Mouse (Mus musculus): ENCODE results near the gene Grik3. TPM values are rescaled to one million over a fixed set of nuclear protein-coding genes. Genes with fewer than 3 reads are reported as not detected.

The Grik3 gene
- polyA plus RNA-seq, 1 experiment: not detected

GRCm38 (mm10) chr4:125535977-125536376, 45.5 kb downstream of the Grik3 start:
- Histone ChIP-seq H3K4me3 (no peak overlapping the region), H3ac (ENCODE audit: control insufficient read depth, insufficient read length) (no peak overlapping the region), H3K36me3 (ENCODE audit: control insufficient read depth, insufficient read depth) (no peaks in the 10 kb centered on the region), H3K79me2 (ENCODE audit: control insufficient read depth, insufficient read depth) (no peaks in the 10 kb centered on the region), H3K27me3 (ENCODE audit: control insufficient read depth, insufficient read depth, insufficient read length) (no peaks in the 10 kb centered on the region), H3K4me2 (ENCODE audit: low read depth) (no peak overlapping the region)
- TF ChIP-seq E2F4 (IDR thresholded peaks at IDR 0.05; ENCODE audit: insufficient read depth): no peak
- no peak for TF ChIP-seq TCF12 (IDR thresholded peaks at IDR 0.05; ENCODE audit: insufficient read depth, poor library complexity, severe bottlenecking)
- TF ChIP-seq CEBPB (IDR thresholded peaks at IDR 0.05; ENCODE audit: insufficient read depth, poor library complexity, severe bottlenecking): no peak
- no peak for TF ChIP-seq MYOD1 (IDR thresholded peaks at IDR 0.05; ENCODE audit: control insufficient read depth in 1 of 3, insufficient read length in 2 of 3, low read depth in 2 of 3)
- TF ChIP-seq SRF (IDR thresholded peaks at IDR 0.05; ENCODE audit: control insufficient read depth, insufficient read length, low read depth): no peak
- no peak for TF ChIP-seq POLR2AphosphoS2 (IDR thresholded peaks at IDR 0.05; ENCODE audit: insufficient read length, low read depth)
- no peak for TF ChIP-seq REST (IDR thresholded peaks at IDR 0.05; ENCODE audit: insufficient read depth, insufficient read length)
- no peak for TF ChIP-seq MYOG (IDR thresholded peaks at IDR 0.05; ENCODE audit: control insufficient read depth in 1 of 3, insufficient read depth in 1 of 3, insufficient read length in 2 of 3, low read depth in 2 of 3)

GRCm38 (mm10) chr4:125538301-125538965, 47.9 kb downstream of the Grik3 start:
- no peaks in the 10 kb centered on the region for H3K79me2 ChIP-seq (ENCODE audit: control insufficient read depth, insufficient read depth)
- H3K36me3 ChIP-seq (ENCODE audit: control insufficient read depth, insufficient read depth): no peaks in the 10 kb centered on the region
- no peak overlapping the region for H3K4me2 ChIP-seq (ENCODE audit: low read depth)
- no peaks in the 10 kb centered on the region for H3K27me3 ChIP-seq (ENCODE audit: control insufficient read depth, insufficient read depth, insufficient read length)
- TF ChIP-seq POLR2AphosphoS2 (IDR thresholded peaks at IDR 0.05; ENCODE audit: insufficient read length, low read depth): no peak
- TF ChIP-seq SRF (IDR thresholded peaks at IDR 0.05; ENCODE audit: control insufficient read depth, insufficient read length, low read depth): no peak
- TF ChIP-seq CEBPB (IDR thresholded peaks at IDR 0.05; ENCODE audit: insufficient read depth, poor library complexity, severe bottlenecking): no peak
- no peak for TF ChIP-seq USF1 (IDR thresholded peaks at IDR 0.05; ENCODE audit: low read depth)
- TF ChIP-seq MYOD1 (IDR thresholded peaks at IDR 0.05; ENCODE audit: control insufficient read depth in 1 of 3, insufficient read length in 2 of 3, low read depth in 2 of 3): no peak
- no peak for TF ChIP-seq REST (IDR thresholded peaks at IDR 0.05; ENCODE audit: insufficient read depth, insufficient read length)
- no peak for TF ChIP-seq TCF3 (IDR thresholded peaks at IDR 0.05; ENCODE audit: insufficient read length, low read depth)
- TF ChIP-seq TCF12 (IDR thresholded peaks at IDR 0.05; ENCODE audit: insufficient read depth, poor library complexity, severe bottlenecking): no peak
- no peak for TF ChIP-seq POLR2A (IDR thresholded peaks at IDR 0.05; ENCODE audit: insufficient read length, low read depth)
- no peak for TF ChIP-seq MYOG (IDR thresholded peaks at IDR 0.05; ENCODE audit: control insufficient read depth in 1 of 3, insufficient read depth in 1 of 3, insufficient read length in 2 of 3, low read depth in 2 of 3)
- TF ChIP-seq MAX (IDR thresholded peaks at IDR 0.05; ENCODE audit: low read depth): no peak
- TF ChIP-seq E2F4 (IDR thresholded peaks at IDR 0.05; ENCODE audit: insufficient read depth): no peak
- no peak overlapping the region for H3K4me3 ChIP-seq
- H3ac ChIP-seq (ENCODE audit: control insufficient read depth, insufficient read length): no peak overlapping the region

- Histone ChIP-seq H3K79me2 (ENCODE audit: control insufficient read depth, insufficient read depth) (no peaks in the 10 kb centered on the region), H3ac (ENCODE audit: control insufficient read depth, insufficient read length) (no peak overlapping the region), H3K27me3 (ENCODE audit: control insufficient read depth, insufficient read depth, insufficient read length) (no peaks in the 10 kb centered on the region), H3K36me3 (ENCODE audit: control insufficient read depth, insufficient read depth) (no peaks in the 10 kb centered on the region), H3K4me3 (no peak overlapping the region), H3K4me2 (ENCODE audit: low read depth) (no peak overlapping the region)
- TF ChIP-seq MAX (IDR thresholded peaks at IDR 0.05; ENCODE audit: low read depth) (no peak), MYOD1 (IDR thresholded peaks at IDR 0.05; ENCODE audit: control insufficient read depth in 1 of 3, insufficient read length in 2 of 3, low read depth in 2 of 3) (no peak), MYOG (IDR thresholded peaks at IDR 0.05; ENCODE audit: control insufficient read depth in 1 of 3, insufficient read depth in 1 of 3, insufficient read length in 2 of 3, low read depth in 2 of 3) (no peak), TCF12 (IDR thresholded peaks at IDR 0.05; ENCODE audit: insufficient read depth, poor library complexity, severe bottlenecking) (no peak), E2F4 (IDR thresholded peaks at IDR 0.05; ENCODE audit: insufficient read depth) (no peak), POLR2A (IDR thresholded peaks at IDR 0.05; ENCODE audit: insufficient read length, low read depth) (no peak), TCF3 (IDR thresholded peaks at IDR 0.05; ENCODE audit: insufficient read length, low read depth) (no peak), REST (IDR thresholded peaks at IDR 0.05; ENCODE audit: insufficient read depth, insufficient read length) (no peak), SRF (IDR thresholded peaks at IDR 0.05; ENCODE audit: control insufficient read depth, insufficient read length, low read depth) (no peak)
Observed at GRCm38 (mm10) chr4:125539617-125540016, 49.1 kb downstream of the Grik3 start.

GRCm38 (mm10) chr4:125543171-125543570, 52.7 kb downstream of the Grik3 start:
- no peak for TF ChIP-seq MYOD1 (IDR thresholded peaks at IDR 0.05; ENCODE audit: control insufficient read depth in 1 of 3, insufficient read length in 2 of 3, low read depth in 2 of 3)
- TF ChIP-seq POLR2A (IDR thresholded peaks at IDR 0.05; ENCODE audit: insufficient read length, low read depth): no peak
- TF ChIP-seq CEBPB (IDR thresholded peaks at IDR 0.05; ENCODE audit: insufficient read depth, poor library complexity, severe bottlenecking): no peak
- no peak for TF ChIP-seq POLR2AphosphoS2 (IDR thresholded peaks at IDR 0.05; ENCODE audit: insufficient read length, low read depth)
- TF ChIP-seq E2F4 (IDR thresholded peaks at IDR 0.05; ENCODE audit: insufficient read depth): no peak
- TF ChIP-seq SRF (IDR thresholded peaks at IDR 0.05; ENCODE audit: control insufficient read depth, insufficient read length, low read depth): no peak
- TF ChIP-seq TCF3 (IDR thresholded peaks at IDR 0.05; ENCODE audit: insufficient read length, low read depth): no peak
- no peak for TF ChIP-seq USF1 (IDR thresholded peaks at IDR 0.05; ENCODE audit: low read depth)
- TF ChIP-seq REST (IDR thresholded peaks at IDR 0.05; ENCODE audit: insufficient read depth, insufficient read length): no peak
- no peak for TF ChIP-seq MAX (IDR thresholded peaks at IDR 0.05; ENCODE audit: low read depth)
- no peak for TF ChIP-seq TCF12 (IDR thresholded peaks at IDR 0.05; ENCODE audit: insufficient read depth, poor library complexity, severe bottlenecking)
- no peak for TF ChIP-seq MYOG (IDR thresholded peaks at IDR 0.05; ENCODE audit: control insufficient read depth in 1 of 3, insufficient read depth in 1 of 3, insufficient read length in 2 of 3, low read depth in 2 of 3)
- no peak overlapping the region for H3ac ChIP-seq (ENCODE audit: control insufficient read depth, insufficient read length)
- no peaks in the 10 kb centered on the region for H3K27me3 ChIP-seq (ENCODE audit: control insufficient read depth, insufficient read depth, insufficient read length)
- no peak overlapping the region for H3K4me2 ChIP-seq (ENCODE audit: low read depth)
- H3K36me3 ChIP-seq (ENCODE audit: control insufficient read depth, insufficient read depth): no peaks in the 10 kb centered on the region
- H3K79me2 ChIP-seq (ENCODE audit: control insufficient read depth, insufficient read depth): no peaks in the 10 kb centered on the region
- no peak overlapping the region for H3K4me3 ChIP-seq
